Mouse (Mus musculus) adrenal gland, adult 2 months (tissue): Measurements from ENCODE around the gene Ccdc27. TPM values are rescaled to one million over a fixed set of nuclear protein-coding genes. Genes with fewer than 3 reads are reported as not detected.

Experiments
- polyA plus RNA-seq: library from polyadenylated mRNA; depleted of rRNA; stranded (reverse); fragments of >200 nt; gene quantifications from 2 replicates; pipeline ENCODE4 v1.2.3, GENCODE M21; 2012; rRNA removed
- total RNA-seq, 2 experiments: library from RNA; stranded (reverse); gene quantifications; 2 replicates each; pipeline ENCODE4 v1.2.3; 2021

The Ccdc27 gene
- total and polyA plus RNA-seq, 3 experiments = not detected

Other genes starting within 250 kb of the Ccdc27 start
- 10 to 100 TPM; 18.0 to 19.9 TPM for gene A430005L14Rik, start 85.4 kb downstream of the Ccdc27 start, total RNA-seq
- gene A430005L14Rik, start 85.4 kb downstream of the Ccdc27 start, polyA plus RNA-seq = 45.5 and 47.9 TPM in 2 replicates
- 1 to 10 TPM; 2.9 to 3.7 TPM for gene Dffb, start 67.6 kb downstream of the Ccdc27 start, total RNA-seq
- 12.7 and 13.5 TPM in 2 replicates for gene Dffb, start 67.6 kb downstream of the Ccdc27 start, polyA plus RNA-seq
- 10 to 100 TPM; 25.6 to 25.7 TPM for gene Cep104, start 67.5 kb downstream of the Ccdc27 start, total RNA-seq
- 18.4 and 22.4 TPM in 2 replicates for gene Cep104, start 67.5 kb downstream of the Ccdc27 start, polyA plus RNA-seq
- 10 to 100 TPM; 39.7 to 53.8 TPM for gene Lrrc47, start 30.9 kb downstream of the Ccdc27 start, total RNA-seq
- 75.9 and 89.1 TPM in 2 replicates for gene Lrrc47, start 30.9 kb downstream of the Ccdc27 start, polyA plus RNA-seq
- gene Smim1, start 16.4 kb downstream of the Ccdc27 start, total RNA-seq = 10 to 100 TPM; 54.7 to 69.5 TPM
- 130 and 143 TPM in 2 replicates for gene Smim1, start 16.4 kb downstream of the Ccdc27 start, polyA plus RNA-seq
- not detected for gene Trp73, start 97.5 kb upstream of the Ccdc27 start, total RNA-seq
- 0.30 TPM in 1 of 2 replicates, not detected in the other for gene Trp73, start 97.5 kb upstream of the Ccdc27 start, polyA plus RNA-seq
- 10 to 100 TPM; 16.7 to 20.4 TPM for gene Wrap73, start 99.7 kb upstream of the Ccdc27 start, total RNA-seq
- 41.0 and 41.1 TPM in 2 replicates for gene Wrap73, start 99.7 kb upstream of the Ccdc27 start, polyA plus RNA-seq
- 100 to 1,000 TPM; 151 to 180 TPM for gene Tprgl, start 118.0 kb upstream of the Ccdc27 start, total RNA-seq
- gene Tprgl, start 118.0 kb upstream of the Ccdc27 start, polyA plus RNA-seq = 188 and 210 TPM in 2 replicates
- gene Megf6, start 128.1 kb upstream of the Ccdc27 start, total RNA-seq = 1 to 10 TPM; 2.3 to 2.6 TPM
- gene Megf6, start 128.1 kb upstream of the Ccdc27 start, polyA plus RNA-seq = 4.5 and 5.3 TPM in 2 replicates